23 mouse cellular contexts compared by ENCODE assay signal in the genomic region with DNA sequence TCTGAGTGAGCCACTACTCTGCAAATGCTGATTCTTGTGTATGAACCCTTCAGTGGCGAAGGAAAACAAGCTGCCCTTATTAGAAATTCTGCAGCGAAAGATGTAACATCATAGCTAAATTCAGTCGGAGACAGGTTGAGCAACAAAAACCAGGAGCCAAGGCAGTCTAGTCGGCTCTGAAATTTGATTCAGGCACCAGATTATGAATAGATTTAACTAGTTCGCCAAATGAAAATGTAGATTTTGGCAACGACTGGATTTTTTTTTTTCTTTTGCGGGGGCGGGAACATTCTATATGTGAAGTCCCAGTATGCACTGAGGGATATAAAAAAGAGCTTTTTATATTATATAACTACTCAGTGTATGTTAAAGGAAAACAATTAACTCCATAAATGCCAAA.
DNase-seq lines count a peak whose midpoint lies in the region; ATAC-seq and TF ChIP-seq lines count a peak whose summit lies in the region.
"Had no signal": no experiment of that assay in that cellular context is flagged by ENCODE, and none has a peak within 500 bp of the region (broad histone marks: within the 10 kb centered on the region; RNA-seq: fewer than 3 reads in every experiment).

No protein-coding gene starts in this region.

- no peak overlapping the region for H3K9ac ChIP-seq in heart, embryonic 11.5 days (ENCODE audit: low read depth, low read length)
- H3K9ac ChIP-seq in forebrain, embryonic 11.5 days (ENCODE audit: low read length), result no peak overlapping the region
- H3K9ac ChIP-seq: embryonic facial prominence, embryonic 15.5 days; forebrain, embryonic 12.5 days; heart, embryonic 12.5 days; hindbrain, embryonic 14.5 days; midbrain, embryonic 13.5 days; neural tube, embryonic 13.5 days; stomach, embryonic 15.5 days had no signal

- H3K27ac ChIP-seq in cortical plate, adult 2 months (ENCODE audit: insufficient read depth, low read length), result peak overlapping the region; percentile 77
- peak overlapping the region; percentile 36; the same call in 1 of the 2 replicates for H3K27ac ChIP-seq in left cerebral cortex, adult 2 months
- no peak overlapping the region for H3K27ac ChIP-seq in heart, embryonic 11.5 days (ENCODE audit: low read depth, low read length)
- H3K27ac ChIP-seq in forebrain, embryonic 11.5 days (ENCODE audit: low read depth, low read length), result no peak overlapping the region
- H3K27ac ChIP-seq: embryonic facial prominence, embryonic 15.5 days; forebrain, embryonic 12.5 days; hindbrain, embryonic 14.5 days; midbrain, embryonic 13.5 days; neural tube, embryonic 13.5 days; stomach, embryonic 15.5 days had no signal

- ATAC-seq in heart, embryonic 11.5 days (replicated peaks; ENCODE audit: insufficient number of reproducible peaks, low FRiP score, low TSS enrichment), result no peak
- ATAC-seq in granulocyte monocyte progenitor cell, adult 5-6 weeks (replicated peaks; ENCODE audit: poor library complexity, severe bottlenecking), result no peak
- ATAC-seq in forebrain, embryonic 11.5 days (replicated peaks; ENCODE audit: low FRiP score), result no peak
- ATAC-seq: lung, postnatal 0 days; midbrain, embryonic 13.5 days had no signal

- no peaks in the 10 kb centered on the region for H3K9me3 ChIP-seq in heart, embryonic 11.5 days (replicated peaks; ENCODE audit: control insufficient read depth, low read length)
- no peaks in the 10 kb centered on the region for H3K9me3 ChIP-seq in forebrain, embryonic 11.5 days (ENCODE audit: control insufficient read depth, low read length)
- H3K9me3 ChIP-seq: embryonic facial prominence, embryonic 15.5 days; forebrain, embryonic 12.5 days; heart, embryonic 12.5 days; midbrain, embryonic 13.5 days; neural tube, embryonic 13.5 days; stomach, embryonic 15.5 days had no signal

- H3K36me3 ChIP-seq in heart, embryonic 11.5 days (ENCODE audit: control insufficient read depth, insufficient read depth, low read length), result no peaks in the 10 kb centered on the region
- H3K36me3 ChIP-seq in forebrain, embryonic 11.5 days (ENCODE audit: control insufficient read depth, insufficient read depth, low read length), result no peaks in the 10 kb centered on the region
- H3K36me3 ChIP-seq: embryonic facial prominence, embryonic 15.5 days; forebrain, embryonic 12.5 days; heart, embryonic 12.5 days; midbrain, embryonic 13.5 days; neural tube, embryonic 13.5 days; stomach, embryonic 15.5 days had no signal

- H3K4me3 ChIP-seq in cortical plate, adult 2 months (ENCODE audit: insufficient read depth, low read length), result no peak overlapping the region
- H3K4me3 ChIP-seq in left cerebral cortex, adult 2 months, result no peak overlapping the region
- H3K4me3 ChIP-seq in heart, embryonic 11.5 days (ENCODE audit: low read depth, low read length), result no peak overlapping the region
- no peak overlapping the region for H3K4me3 ChIP-seq in forebrain, embryonic 11.5 days (ENCODE audit: low read depth, low read length)
- H3K4me3 ChIP-seq: embryonic facial prominence, embryonic 15.5 days; forebrain, embryonic 12.5 days; heart, embryonic 12.5 days; midbrain, embryonic 13.5 days; neural tube, embryonic 13.5 days; stomach, embryonic 15.5 days had no signal

- intact Hi-C loops in left cerebral cortex, adult 2 months (cut with DNase I), result no loop called here
- intact Hi-C loops in heart, postnatal 10 days (cut with DNase I), result no loop called here

- no peak for TF ChIP-seq CTCF in cortical plate, adult 2 months (IDR thresholded peaks at IDR 0.05; ENCODE audit: extremely low read depth, insufficient read depth, low read length)
- TF ChIP-seq CTCF in left cerebral cortex, adult 2 months (IDR thresholded peaks at IDR 0.05), result no peak

- WGBS in heart, embryonic 11.5 days (ENCODE audit: insufficient replicate concordance), result 84% methylated on average over 8 of the region's 8 CpGs
- 87% methylated on average over 8 of the region's 8 CpGs for WGBS in forebrain, embryonic 11.5 days

- peaks cover 3% of the 10 kb centered on the region; the same call in 1 of the 2 replicates for H3K4me1 ChIP-seq in cortical plate, adult 2 months (ENCODE audit: control insufficient read depth, insufficient read depth, low read length)
- H3K4me1 ChIP-seq in heart, embryonic 11.5 days (ENCODE audit: control insufficient read depth, insufficient read depth, low read length), result no peaks in the 10 kb centered on the region
- H3K4me1 ChIP-seq in forebrain, embryonic 11.5 days (replicated peaks; ENCODE audit: control insufficient read depth, insufficient read depth, low read length), result no peaks in the 10 kb centered on the region
- H3K4me1 ChIP-seq: embryonic facial prominence, embryonic 15.5 days; forebrain, embryonic 12.5 days; heart, embryonic 12.5 days; midbrain, embryonic 13.5 days; neural tube, embryonic 13.5 days; stomach, embryonic 15.5 days had no signal

- TF ChIP-seq POLR2A in cortical plate, adult 2 months (IDR thresholded peaks at IDR 0.05; ENCODE audit: extremely low read depth, insufficient read depth, low read length), result no peak

- no peaks in the 10 kb centered on the region for H3K27me3 ChIP-seq in heart, embryonic 11.5 days (ENCODE audit: control insufficient read depth, insufficient read depth, low read length)
- H3K27me3 ChIP-seq in forebrain, embryonic 11.5 days (ENCODE audit: control insufficient read depth, insufficient read depth, low read length), result no peaks in the 10 kb centered on the region
- H3K27me3 ChIP-seq: embryonic facial prominence, embryonic 15.5 days; forebrain, embryonic 12.5 days; heart, embryonic 12.5 days; neural tube, embryonic 13.5 days; stomach, embryonic 15.5 days had no signal

- no peak overlapping the region for H3K4me2 ChIP-seq in heart, embryonic 11.5 days
- H3K4me2 ChIP-seq in forebrain, embryonic 11.5 days (ENCODE audit: low read depth, low read length, severe bottlenecking), result no peak overlapping the region
- H3K4me2 ChIP-seq: embryonic facial prominence, embryonic 15.5 days; forebrain, embryonic 12.5 days; heart, embryonic 12.5 days; hindbrain, embryonic 14.5 days; midbrain, embryonic 13.5 days; neural tube, embryonic 13.5 days; stomach, embryonic 15.5 days had no signal

- DNase-seq in fat pad, adult 2 months (ENCODE audit: extremely low read depth, low read depth, low spot score), result peak; percentile 19
- peak in 1 of 2 experiments; percentile 11 for DNase-seq in left cerebral cortex, adult 2 months (ENCODE audit: extremely low spot score in 1 of 2, low spot score in 2 of 2)
- DNase-seq in right cerebral cortex, adult 2 months (ENCODE audit: low spot score in 2 of 2), result peak; percentile 35 to 43
- no peak for DNase-seq in heart, postnatal 10 days
- no peak for DNase-seq in forebrain, embryonic 11.5 days (ENCODE audit: low spot score)
- DNase-seq: adrenal gland, adult 8-10 months; cerebellum, adult 9-10 months; gastrocnemius, postnatal 36 days; kidney, adult 9 months; kidney, postnatal 4 days; liver; thymus, adult 2 months had no signal

Comparison
In these comparisons a context has a peak if more than half of its experiments do, and no peak if none do; other contexts are left out.
1. H3K27ac ChIP-seq: peak in cortical plate, adult 2 months (single experiment) and left cerebral cortex, adult 2 months (single experiment); none in heart, embryonic 11.5 days (single experiment) and forebrain, embryonic 11.5 days (single experiment).
2. DNase-seq: peak in fat pad, adult 2 months (single experiment) and right cerebral cortex, adult 2 months (2 of 2); none in heart, postnatal 10 days (0 of 2) and forebrain, embryonic 11.5 days (single experiment).